Mouse (Mus musculus) right cerebral cortex, postnatal 25 days (tissue): ENCODE measurements around the gene Inca1.

Source experiments
- DNase-seq: peaks from one replicate; pipeline ENCODE4 v3.0.0; 2022

Inca1 gene

DNA sequence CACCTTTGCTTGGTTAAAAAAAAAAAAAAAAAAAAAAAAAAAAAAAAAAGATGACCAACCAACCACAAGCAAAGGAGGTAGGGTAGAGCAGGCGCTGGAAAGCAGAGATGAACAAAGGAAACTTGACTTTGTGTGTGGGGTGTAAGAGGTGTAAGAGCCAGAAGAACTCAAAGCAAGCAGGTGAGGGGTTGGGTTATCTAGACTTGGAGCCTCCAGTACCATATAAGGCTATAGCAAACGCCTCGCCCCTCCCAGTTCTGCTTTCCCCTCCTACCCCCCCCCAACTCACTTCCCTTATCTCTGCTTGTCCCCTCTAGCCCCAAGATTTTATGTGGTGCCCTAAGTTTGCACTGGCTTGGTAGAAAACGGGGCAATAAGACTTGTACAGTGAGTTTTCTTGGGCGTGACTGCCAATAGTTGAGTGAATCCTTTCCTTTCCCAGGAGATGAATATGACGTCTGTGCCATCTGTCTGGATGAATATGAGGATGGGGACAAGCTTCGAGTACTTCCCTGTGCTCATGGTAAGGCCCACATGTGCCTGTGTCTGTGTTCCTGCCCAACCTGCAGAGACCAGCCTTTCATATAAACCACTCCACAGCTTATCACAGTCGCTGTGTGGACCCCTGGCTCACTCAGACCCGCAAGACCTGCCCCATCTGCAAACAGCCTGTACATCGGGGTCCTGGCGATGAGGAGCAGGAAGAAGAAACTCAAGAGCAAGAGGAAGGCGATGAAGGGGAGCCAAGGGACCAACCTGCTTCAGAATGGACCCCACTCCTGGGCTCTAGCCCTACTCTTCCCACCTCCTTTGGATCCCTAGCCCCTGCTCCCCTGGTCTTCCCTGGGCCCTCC, 49.4 kb downstream of the Inca1 start:
- DNase-seq, result no peak

GRCm38 (mm10) chr11:70649185-70649734, 50.7 kb downstream of the Inca1 start:
- no peak for DNase-seq

DNA sequence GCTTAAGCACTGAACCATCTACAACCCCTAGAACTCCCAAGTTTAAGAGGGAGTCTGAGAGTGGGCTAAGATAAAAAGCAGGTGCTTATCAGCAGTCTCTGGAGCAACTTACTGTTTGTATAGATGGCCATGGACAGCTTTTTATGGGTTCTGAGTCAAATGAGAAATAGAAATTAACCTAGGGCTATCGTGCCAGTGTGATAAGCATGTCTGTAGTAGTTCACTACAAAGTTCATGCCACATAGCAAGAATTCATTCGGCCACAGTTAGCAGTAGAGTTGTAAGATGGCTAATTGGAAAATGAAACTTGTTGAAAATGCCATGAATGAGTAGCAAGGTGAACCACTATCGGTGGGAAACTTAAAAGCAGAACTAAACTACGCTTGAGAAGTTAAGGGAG, 51.4 kb downstream of the Inca1 start:
- no peak for DNase-seq

- DNase-seq, result peak; percentile 26
Observed at GRCm38 (mm10) chr11:70647716-70648420, 52.1 kb downstream of the Inca1 start.

GRCm38 (mm10) chr11:70646691-70647650, 53.0 kb downstream of the Inca1 start, which contains the start of the genes Rnf167 and Slc25a11:
Rnf167 (plus strand) TSS chr11:70647235.
Slc25a11 (minus strand) TSS chr11:70647479.
- DNase-seq, result peak; percentile 96

DNA sequence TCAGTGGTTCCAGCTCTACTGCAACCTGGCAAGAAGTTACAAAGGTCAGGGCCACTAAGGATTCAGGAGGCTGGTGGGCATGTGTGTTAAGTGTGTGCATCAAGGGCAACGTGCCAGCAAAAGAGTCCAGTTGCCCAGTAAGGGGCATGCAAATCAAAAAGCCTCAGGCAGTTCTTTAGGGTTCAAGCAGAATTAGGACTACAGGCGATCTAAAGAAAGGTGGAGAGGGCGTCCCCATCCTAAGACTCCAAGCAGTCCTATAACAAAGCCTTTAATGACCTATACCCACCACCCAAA, 53.7 kb downstream of the Inca1 start:
- no peak for DNase-seq

DNA sequence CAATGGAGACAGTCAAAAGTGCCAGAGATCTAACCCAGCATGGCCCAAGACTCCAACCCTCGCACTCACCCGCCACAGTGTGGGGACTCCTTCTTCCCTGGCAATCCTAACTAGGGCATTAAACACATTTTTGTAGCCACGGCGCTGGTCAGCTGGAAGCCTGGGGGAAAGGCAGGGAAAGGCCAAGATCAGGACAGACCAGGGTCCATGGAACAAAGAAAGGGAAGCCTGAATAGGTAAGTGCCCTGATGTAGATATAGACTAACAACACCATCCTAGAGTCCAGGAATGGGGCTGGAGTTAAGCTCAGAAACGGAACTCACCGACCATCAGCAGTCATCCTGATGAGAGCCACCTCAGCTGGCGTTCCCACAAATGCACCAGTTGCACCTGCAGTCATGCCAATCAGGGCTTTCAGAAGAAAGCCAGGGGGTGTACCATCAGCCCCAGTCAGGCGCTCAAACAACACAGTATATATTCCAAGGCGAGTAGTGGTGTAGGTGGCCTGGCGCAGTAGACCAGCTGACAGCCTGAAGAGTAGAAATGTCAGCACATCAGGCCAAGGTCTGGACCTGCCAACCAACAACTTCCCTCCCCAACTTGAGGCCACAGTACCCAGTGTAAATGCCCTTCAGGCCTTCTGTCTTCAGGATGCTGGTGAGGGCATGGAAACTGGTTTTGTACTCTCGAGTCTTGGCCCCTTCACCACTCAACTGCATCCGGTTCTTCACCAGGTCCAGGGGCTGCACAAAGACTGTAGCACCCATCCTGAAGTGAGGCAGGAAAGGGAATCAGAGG, 54.3 kb downstream of the Inca1 start:
- DNase-seq, result no peak

- no peak for DNase-seq
Observed at GRCm38 (mm10) chr11:70644564-70645103, 55.3 kb downstream of the Inca1 start.

DNA sequence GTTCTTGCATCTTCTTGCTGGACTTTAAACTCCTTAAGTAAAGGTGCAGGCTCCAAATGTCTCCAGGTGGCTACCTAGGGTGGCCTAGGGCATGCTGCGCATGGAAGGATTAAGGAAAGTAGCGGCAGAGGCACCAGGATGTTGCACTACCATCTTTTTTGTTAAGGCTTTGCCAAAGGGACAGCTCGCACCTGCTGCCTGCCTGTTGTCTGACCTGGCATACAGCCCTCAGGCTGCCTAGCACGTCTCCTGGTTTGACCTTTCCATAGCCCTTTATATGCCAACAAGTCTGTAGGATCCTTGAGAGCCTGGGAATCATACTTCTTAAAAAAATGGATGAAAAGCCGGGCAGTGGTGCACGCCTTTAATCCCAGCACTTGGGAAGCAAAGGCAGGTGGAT, 56.9 kb downstream of the Inca1 start:
- DNase-seq, result no peak

GRCm38 (mm10) chr11:70641241-70641640, 58.7 kb downstream of the Inca1 start:
- no peak for DNase-seq

- DNase-seq, result no peak
Observed at GRCm38 (mm10) chr11:70639976-70640375, 60.0 kb downstream of the Inca1 start.

DNA sequence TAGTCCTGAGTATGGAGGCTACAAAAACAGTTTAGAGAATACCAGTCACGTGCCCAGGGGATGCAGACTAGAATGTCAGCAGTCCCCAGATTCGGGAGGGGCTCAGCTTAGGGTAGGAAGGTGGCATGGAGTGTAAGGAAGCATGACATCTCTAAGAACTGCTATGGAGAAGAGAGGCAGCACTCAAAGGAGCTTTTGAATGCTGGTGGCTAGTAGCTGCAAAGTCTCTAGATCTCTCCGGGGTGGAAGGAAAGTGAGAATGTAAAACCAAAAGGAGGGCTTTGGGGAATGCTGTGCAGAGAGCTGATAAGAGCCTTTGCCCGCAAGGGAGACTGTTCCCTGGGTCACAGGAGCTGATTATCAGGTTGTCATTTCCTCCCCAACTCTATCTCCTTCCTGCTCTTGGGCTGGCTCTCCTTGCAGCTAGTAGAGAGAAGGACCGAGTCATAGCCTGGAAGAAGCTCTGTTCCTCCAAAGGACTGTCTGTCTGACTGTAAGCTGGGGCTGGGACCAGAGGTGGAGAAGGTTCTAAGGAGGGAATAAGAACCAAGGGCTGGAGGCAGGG, 61.2 kb downstream of the Inca1 start, which contains the start of gene Gp1ba:
Gene Gp1ba, plus strand, starts transcription at position 409 of the 565 bp plus-strand sequence.
- no peak for DNase-seq
